In genomic region chr10:81538321-81539048, GRCm38 (mm10) we compare ENCODE assay signal across 19 mouse cellular contexts. TPM values are rescaled to one million over a fixed set of nuclear protein-coding genes. Genes with fewer than 3 reads are reported as not detected.
DNase-seq lines count a peak whose midpoint lies in the region; ATAC-seq and TF ChIP-seq lines count a peak whose summit lies in the region.
"Had no signal": no experiment of that assay in that cellular context is flagged by ENCODE, and none has a peak within 500 bp of the region (broad histone marks: within the 10 kb centered on the region; RNA-seq: fewer than 3 reads in every experiment).

No protein-coding gene starts in this region.

- no peaks in the 10 kb centered on the region for H3K9me3 ChIP-seq in liver, embryonic 11.5 days (ENCODE audit: control insufficient read depth, low read length)
- no peaks in the 10 kb centered on the region for H3K9me3 ChIP-seq in liver, embryonic 12.5 days (replicated peaks)
- H3K9me3 ChIP-seq: heart, embryonic 10.5 days; kidney, embryonic 15.5 days; limb, embryonic 10.5 days; neural tube, embryonic 15.5 days had no signal

- no peak overlapping the region; the same call in 1 of the 2 replicates for H3K4me2 ChIP-seq in liver, embryonic 11.5 days
- no peak overlapping the region for H3K4me2 ChIP-seq in liver, embryonic 12.5 days
- H3K4me2 ChIP-seq: kidney, embryonic 15.5 days; neural tube, embryonic 15.5 days had no signal

- H3K9ac ChIP-seq in liver, embryonic 11.5 days (ENCODE audit: low read depth, low read length) = 0 out of 2 replicates have a peak overlapping the region, but pooled peaks have one; percentile 14
- no peak overlapping the region for H3K9ac ChIP-seq in liver, embryonic 12.5 days
- H3K9ac ChIP-seq: kidney, embryonic 15.5 days; liver, embryonic 14.5 days; neural tube, embryonic 15.5 days had no signal

- 0 out of 2 replicates have a peak overlapping the region, but pooled peaks have one; percentile 10 for H3K27ac ChIP-seq in cerebellum, adult 2 months (ENCODE audit: insufficient read depth, low read length)
- H3K27ac ChIP-seq in liver, embryonic 11.5 days (ENCODE audit: low read depth, low read length) = no peak overlapping the region
- no peak overlapping the region for H3K27ac ChIP-seq in liver, embryonic 12.5 days
- H3K27ac ChIP-seq: heart, embryonic 10.5 days; kidney, embryonic 15.5 days; limb, embryonic 10.5 days; liver, embryonic 14.5 days; neural tube, embryonic 15.5 days had no signal

- 56% methylated on average over 3 of the region's 3 CpGs for WGBS in cerebellum, adult 2 months
- WGBS in liver, embryonic 11.5 days = 84% methylated on average over 3 of the region's 3 CpGs
- WGBS in liver, embryonic 12.5 days (ENCODE audit: insufficient replicate concordance) = 62% methylated on average over 3 of the region's 3 CpGs

- TF ChIP-seq CTCF in cerebellum, adult 2 months (IDR thresholded peaks at IDR 0.05; ENCODE audit: borderline replicate concordance, insufficient read depth, low read depth, low read length) = no peak

- H3K27me3 ChIP-seq in cerebellum, adult 2 months (ENCODE audit: control insufficient read depth, insufficient read depth, low read length) = no peaks in the 10 kb centered on the region
- no peaks in the 10 kb centered on the region for H3K27me3 ChIP-seq in liver, embryonic 11.5 days (replicated peaks; ENCODE audit: control insufficient read depth, insufficient read depth, low read length)
- H3K27me3 ChIP-seq in liver, embryonic 12.5 days (replicated peaks) = no peaks in the 10 kb centered on the region
- H3K27me3 ChIP-seq: kidney, embryonic 15.5 days; neural tube, embryonic 15.5 days had no signal

- no peak for ATAC-seq in liver, embryonic 11.5 days (replicated peaks; ENCODE audit: low FRiP score)
- no peak for ATAC-seq in liver, embryonic 12.5 days
- 0 out of 2 replicates have a peak, but pooled peaks have one; percentile 17 for ATAC-seq in neutrophil, adult 5-6 weeks (ENCODE audit: extremely low read depth, insufficient number of reproducible peaks, low FRiP score, poor library complexity, severe bottlenecking)
- ATAC-seq: lung, postnatal 0 days had no signal

- H3K36me3 ChIP-seq in liver, embryonic 11.5 days (ENCODE audit: control insufficient read depth, insufficient read depth, low read length) = peaks cover 8% of the 10 kb centered on the region; the same call in 1 of the 2 replicates
- peaks cover 77% of the 10 kb centered on the region for H3K36me3 ChIP-seq in liver, embryonic 12.5 days

- H3K4me1 ChIP-seq in cerebellum, adult 2 months (ENCODE audit: control insufficient read depth, insufficient read depth, low read length) = peaks cover 53% of the 10 kb centered on the region
- peaks cover 27% of the 10 kb centered on the region for H3K4me1 ChIP-seq in liver, embryonic 11.5 days (replicated peaks; ENCODE audit: control insufficient read depth, insufficient read depth, low read length)
- peaks cover 66% of the 10 kb centered on the region for H3K4me1 ChIP-seq in liver, embryonic 12.5 days

- TF ChIP-seq POLR2A in cerebellum, adult 2 months (IDR thresholded peaks at IDR 0.05; ENCODE audit: borderline replicate concordance, insufficient read depth, low read length) = no peak

- DNase-seq in cerebellum, adult 2 months = no peak
- DNase-seq in cerebellum, postnatal 4 days (ENCODE audit: low spot score in 2 of 2) = no peak
- DNase-seq in liver, embryonic 11.5 days (ENCODE audit: low spot score) = no peak
- peak; percentile 72 for DNase-seq in brain, adult 2 months (ENCODE audit: low read depth, low spot score)
- DNase-seq in cerebellum, adult 18-20 months = no peak
- DNase-seq in kidney, postnatal 14 days = no peak
- DNase-seq: adrenal gland, postnatal 14 days; cerebellum, adult 9-11 months; gastrocnemius, postnatal 36 days; heart, postnatal 36 days; thymus, postnatal 4 days had no signal

- no peak overlapping the region for H3K4me3 ChIP-seq in cerebellum, adult 2 months (replicated peaks; ENCODE audit: insufficient read depth, low read depth, low read length)
- H3K4me3 ChIP-seq in liver, embryonic 11.5 days (ENCODE audit: low read depth, low read length) = no peak overlapping the region
- H3K4me3 ChIP-seq in liver, embryonic 12.5 days = no peak overlapping the region
- H3K4me3 ChIP-seq: heart, embryonic 10.5 days; kidney, embryonic 15.5 days; limb, embryonic 10.5 days; neural tube, embryonic 15.5 days had no signal

RNA-seq across cellular contexts. Expression of gene Gna11, which starts 6.5 kb away (rescaled TPM):
- 105 and 107 TPM in 2 replicates for polyA plus RNA-seq in cerebellum, adult 2 months (2012; rRNA removed)
- polyA plus RNA-seq in liver, embryonic 11.5 days (2014; fragmentation: Nextera tagmentation; extraction: Ambion mirVana) = 46.4 and 47.0 TPM in 2 replicates
- 27.7 and 28.3 TPM in 2 replicates for polyA plus RNA-seq in liver, embryonic 12.5 days (2016; fragmentation: Nextera tagmentation; extraction: Ambion mirVana)
- total RNA-seq in neutrophil, adult 5-6 weeks (2017) = 13.5 and 27.0 TPM in 2 replicates

RNA-seq across cellular contexts. Expression of gene Gna15, which starts 14.5 kb away (rescaled TPM):
- 1.3 and 1.4 TPM in 2 replicates for polyA plus RNA-seq in cerebellum, adult 2 months (2012; rRNA removed)
- 10.1 and 11.3 TPM in 2 replicates for polyA plus RNA-seq in liver, embryonic 11.5 days (2014; fragmentation: Nextera tagmentation; extraction: Ambion mirVana)
- 7.0 and 7.3 TPM in 2 replicates for polyA plus RNA-seq in liver, embryonic 12.5 days (2016; fragmentation: Nextera tagmentation; extraction: Ambion mirVana)
- total RNA-seq in neutrophil, adult 5-6 weeks (2017) = 12.6 and 13.4 TPM in 2 replicates

RNA-seq across cellular contexts. Expression of gene Aes, which starts 20.8 kb away (rescaled TPM):
- polyA plus RNA-seq in cerebellum, adult 2 months (2012; rRNA removed) = 1,117 and 1,168 TPM in 2 replicates
- 213 and 229 TPM in 2 replicates for polyA plus RNA-seq in liver, embryonic 11.5 days (2014; fragmentation: Nextera tagmentation; extraction: Ambion mirVana)
- polyA plus RNA-seq in liver, embryonic 12.5 days (2016; fragmentation: Nextera tagmentation; extraction: Ambion mirVana) = 263 and 270 TPM in 2 replicates
- total RNA-seq in neutrophil, adult 5-6 weeks (2017) = 276 and 331 TPM in 2 replicates

RNA-seq across cellular contexts. Expression of gene Tle2, which starts 35.9 kb away (rescaled TPM):
- polyA plus RNA-seq in cerebellum, adult 2 months (2012; rRNA removed) = 282 and 321 TPM in 2 replicates
- 5.1 and 6.9 TPM in 2 replicates for polyA plus RNA-seq in liver, embryonic 11.5 days (2014; fragmentation: Nextera tagmentation; extraction: Ambion mirVana)
- 4.8 and 5.1 TPM in 2 replicates for polyA plus RNA-seq in liver, embryonic 12.5 days (2016; fragmentation: Nextera tagmentation; extraction: Ambion mirVana)
- total RNA-seq in neutrophil, adult 5-6 weeks (2017) = 1.5 and 2.6 TPM in 2 replicates

RNA-seq across cellular contexts. Expression of gene S1pr4, which starts 38.6 kb away (rescaled TPM):
- 0.67 and 1.1 TPM in 2 replicates for polyA plus RNA-seq in cerebellum, adult 2 months (2012; rRNA removed)
- polyA plus RNA-seq in liver, embryonic 11.5 days (2014; fragmentation: Nextera tagmentation; extraction: Ambion mirVana) = 4.5 and 4.6 TPM in 2 replicates
- 3.1 and 3.3 TPM in 2 replicates for polyA plus RNA-seq in liver, embryonic 12.5 days (2016; fragmentation: Nextera tagmentation; extraction: Ambion mirVana)
- total RNA-seq in neutrophil, adult 5-6 weeks (2017) = 61.1 and 63.1 TPM in 2 replicates
